Mouse (Mus musculus): ENCODE measurements around the gene Car2. TPM values are rescaled to one million over a fixed set of nuclear protein-coding genes. Genes with fewer than 3 reads are reported as not detected.
A peak's percentile ranks its signal among the peaks of the same experiment; 100 is the strongest.

Gene Car2
- total RNA-seq, 1 experiment from 2014 or later, result 24.1 TPM

- ATAC-seq (ENCODE audit: extremely low read depth, insufficient number of reproducible peaks, low FRiP score, poor library complexity, severe bottlenecking), result 0 out of 2 replicates have a peak, but pooled peaks have one; percentile 30
Observed at GRCm38 (mm10) chr3:14876325-14876918, 9.7 kb upstream of the Car2 start.

GRCm38 (mm10) chr3:14877251-14877909 lies 8.7 kb upstream of the Car2 start:
- ATAC-seq (ENCODE audit: extremely low read depth, insufficient number of reproducible peaks, low FRiP score, poor library complexity, severe bottlenecking), result no peak

- ATAC-seq (ENCODE audit: extremely low read depth, insufficient number of reproducible peaks, low FRiP score, poor library complexity, severe bottlenecking), result no peak
Observed at GRCm38 (mm10) chr3:14878749-14879223, 7.3 kb upstream of the Car2 start.

DNA sequence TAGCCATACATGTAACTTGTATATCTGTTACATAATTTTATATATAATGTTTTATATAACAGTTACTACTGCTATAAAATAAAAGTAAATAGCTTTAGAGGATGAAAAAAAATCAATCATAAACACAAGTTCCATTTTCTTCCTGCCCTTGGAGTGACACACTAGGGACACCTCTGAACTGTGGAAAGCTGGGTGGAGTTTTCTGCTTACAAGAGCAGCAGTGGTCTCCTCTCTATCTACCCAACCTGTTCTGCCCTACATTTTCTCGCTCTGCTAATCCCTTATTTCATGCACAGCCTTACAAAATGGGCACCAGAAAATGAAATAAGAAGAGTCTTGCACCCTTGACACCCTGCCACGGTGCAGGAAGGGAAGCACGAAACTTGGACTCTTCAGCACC lies 6.8 kb upstream of the Car2 start:
- ATAC-seq (ENCODE audit: extremely low read depth, insufficient number of reproducible peaks, low FRiP score, poor library complexity, severe bottlenecking), result no peak

- peak; percentile 89 for ATAC-seq (ENCODE audit: extremely low read depth, insufficient number of reproducible peaks, low FRiP score, poor library complexity, severe bottlenecking)
Observed at GRCm38 (mm10) chr3:14880277-14880676, 5.8 kb upstream of the Car2 start.

DNA sequence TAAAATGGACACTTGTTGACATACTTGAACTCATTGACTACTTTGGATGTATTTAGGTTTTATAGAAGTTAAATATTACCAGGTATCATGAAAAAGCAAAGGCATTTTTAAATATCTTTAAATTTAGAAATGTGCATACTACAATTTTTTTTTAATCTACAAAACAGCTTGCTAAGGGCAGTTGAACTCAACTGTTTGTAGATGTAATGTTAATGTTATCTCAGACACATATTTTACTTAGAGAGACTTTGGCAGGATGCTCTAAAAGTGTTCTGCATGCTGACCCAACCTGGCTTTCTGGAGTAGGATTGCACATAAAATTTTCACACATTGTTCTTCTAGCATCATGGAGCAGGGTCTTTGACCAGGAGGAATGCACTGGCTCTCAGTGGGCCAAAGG lies 4.1 kb upstream of the Car2 start:
- no peak for ATAC-seq (ENCODE audit: extremely low read depth, insufficient number of reproducible peaks, low FRiP score, poor library complexity, severe bottlenecking)

- no peak for ATAC-seq (ENCODE audit: extremely low read depth, insufficient number of reproducible peaks, low FRiP score, poor library complexity, severe bottlenecking)
Observed at GRCm38 (mm10) chr3:14882756-14883155, 3.3 kb upstream of the Car2 start.

DNA sequence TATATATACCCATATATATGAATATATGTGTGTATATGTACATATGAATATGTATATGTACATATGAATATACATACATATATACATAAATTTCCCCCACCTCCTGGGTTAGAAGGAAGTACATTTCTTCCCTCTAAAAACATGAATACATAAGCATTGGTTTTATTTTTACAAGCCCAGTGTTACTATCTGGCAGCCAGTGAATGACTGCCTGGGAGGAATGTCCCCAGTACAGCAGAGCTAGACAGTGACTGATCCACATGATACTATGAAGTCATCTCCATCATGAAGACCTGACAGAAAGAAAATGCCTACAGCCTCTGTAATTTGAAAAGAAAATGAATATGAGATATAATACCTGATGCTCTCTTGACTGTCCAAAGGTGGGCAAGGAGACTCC lies 1.2 kb upstream of the Car2 start:
- ATAC-seq (ENCODE audit: extremely low read depth, insufficient number of reproducible peaks, low FRiP score, poor library complexity, severe bottlenecking), result no peak

GRCm38 (mm10) chr3:14887134-14887666 lies 1.1 kb downstream of the Car2 start:
- peak; percentile 50 for ATAC-seq (ENCODE audit: extremely low read depth, insufficient number of reproducible peaks, low FRiP score, poor library complexity, severe bottlenecking)

DNA sequence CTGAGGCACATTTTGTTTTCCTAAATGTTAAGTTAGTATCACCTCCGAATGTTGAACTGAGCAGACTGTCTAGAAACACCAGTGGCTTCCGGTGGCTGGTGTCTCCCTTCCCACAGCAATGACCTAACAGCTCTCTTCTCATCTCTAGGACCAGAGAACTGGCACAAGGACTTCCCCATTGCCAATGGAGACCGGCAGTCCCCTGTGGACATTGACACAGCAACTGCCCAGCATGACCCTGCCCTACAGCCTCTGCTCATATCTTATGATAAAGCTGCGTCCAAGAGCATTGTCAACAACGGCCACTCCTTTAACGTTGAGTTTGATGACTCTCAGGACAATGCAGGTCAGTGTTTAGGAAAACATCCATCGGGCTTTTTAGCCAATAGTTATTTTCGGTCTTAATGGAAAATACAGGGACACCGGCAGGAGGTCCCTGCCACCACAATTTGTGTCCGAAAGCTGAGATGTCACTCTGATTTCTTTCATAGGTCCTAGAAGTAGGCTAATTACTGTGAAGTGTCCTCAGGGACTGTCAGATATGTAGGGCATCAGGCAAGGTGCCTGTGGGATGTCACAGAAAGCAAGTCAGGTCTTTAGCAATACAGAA lies 1.7 kb downstream of the Car2 start:
- ATAC-seq (ENCODE audit: extremely low read depth, insufficient number of reproducible peaks, low FRiP score, poor library complexity, severe bottlenecking), result no peak

DNA sequence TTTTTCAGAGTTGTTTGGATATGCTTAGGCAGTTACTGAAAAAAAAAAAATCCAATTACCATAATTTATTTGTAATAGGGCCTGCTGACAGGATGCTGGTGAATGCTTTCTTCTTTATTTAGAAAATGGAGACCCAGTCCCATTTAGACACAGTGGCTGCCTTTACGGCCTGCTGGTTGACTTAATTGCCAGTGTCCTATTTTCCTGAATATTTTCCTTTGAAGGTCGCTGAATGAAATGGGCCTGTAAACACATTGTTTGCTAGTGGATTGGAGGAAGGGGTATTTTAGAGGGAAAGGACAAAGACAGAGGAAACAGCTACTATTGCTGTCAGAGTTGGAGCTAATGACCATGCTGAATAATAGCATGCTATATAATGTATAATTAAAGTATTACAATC lies 2.5 kb downstream of the Car2 start:
- ATAC-seq (ENCODE audit: extremely low read depth, insufficient number of reproducible peaks, low FRiP score, poor library complexity, severe bottlenecking), result no peak

- no peak for ATAC-seq (ENCODE audit: extremely low read depth, insufficient number of reproducible peaks, low FRiP score, poor library complexity, severe bottlenecking)
Observed at GRCm38 (mm10) chr3:14889085-14889484, 3.0 kb downstream of the Car2 start.

GRCm38 (mm10) chr3:14889716-14890409 lies 3.8 kb downstream of the Car2 start:
- ATAC-seq (ENCODE audit: extremely low read depth, insufficient number of reproducible peaks, low FRiP score, poor library complexity, severe bottlenecking), result no peak

DNA sequence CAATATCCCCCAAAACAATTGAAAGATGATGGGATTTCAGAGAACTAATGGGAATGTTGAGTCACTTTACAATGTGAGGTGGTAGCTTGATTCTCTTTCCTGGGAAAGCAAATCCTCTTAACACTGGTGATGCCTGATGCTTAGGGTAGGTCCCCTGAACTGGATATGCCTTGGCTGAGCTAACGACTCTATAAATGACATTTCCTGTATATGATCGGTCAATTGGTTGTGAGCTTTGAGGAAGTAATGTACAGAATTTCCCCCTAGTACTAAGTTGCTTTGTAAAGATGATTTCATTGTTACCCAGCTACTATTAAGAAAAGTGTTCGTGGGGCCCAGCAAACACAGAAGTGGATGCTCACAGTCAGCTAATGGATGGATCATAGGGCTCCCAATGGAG lies 6.9 kb downstream of the Car2 start:
- ATAC-seq (ENCODE audit: extremely low read depth, insufficient number of reproducible peaks, low FRiP score, poor library complexity, severe bottlenecking), result 0 out of 2 replicates have a peak, but pooled peaks have one; percentile 39

DNA sequence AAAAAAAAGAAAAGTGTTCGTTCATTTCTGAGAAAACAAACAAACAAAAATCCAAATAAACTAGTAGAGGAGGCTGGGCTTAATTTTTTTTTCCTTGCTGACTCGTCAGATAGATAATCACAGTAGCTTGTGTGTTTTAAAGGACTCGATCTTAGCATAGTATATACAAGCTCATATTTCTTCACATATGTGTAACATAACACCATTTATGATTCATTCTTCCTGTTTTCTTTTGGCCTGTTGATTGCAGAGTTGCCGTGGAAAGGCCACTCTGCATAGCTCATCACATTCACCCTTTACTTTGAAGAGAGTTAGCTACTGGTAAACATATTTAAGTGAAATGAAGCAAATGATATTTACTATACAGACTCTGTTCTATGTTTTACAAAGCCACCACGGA lies 7.6 kb downstream of the Car2 start:
- ATAC-seq (ENCODE audit: extremely low read depth, insufficient number of reproducible peaks, low FRiP score, poor library complexity, severe bottlenecking), result no peak

DNA sequence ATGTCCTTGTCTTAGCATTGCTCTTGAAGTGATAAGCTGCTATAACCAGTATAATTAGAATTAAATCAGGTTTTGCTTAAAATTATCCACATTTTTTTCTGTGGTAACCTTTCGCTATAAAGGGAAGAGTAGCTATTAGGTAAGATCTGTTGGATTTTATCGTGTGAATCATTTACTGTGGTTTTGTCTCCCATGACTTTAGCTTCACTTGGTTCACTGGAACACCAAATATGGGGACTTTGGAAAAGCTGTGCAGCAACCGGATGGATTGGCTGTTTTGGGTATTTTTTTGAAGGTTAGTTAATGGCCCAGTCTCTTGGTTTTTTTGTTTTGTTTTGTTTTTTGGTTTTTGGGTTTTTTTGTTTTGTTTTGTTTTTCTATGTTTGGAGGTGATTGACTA lies 9.3 kb downstream of the Car2 start:
- no peak for ATAC-seq (ENCODE audit: extremely low read depth, insufficient number of reproducible peaks, low FRiP score, poor library complexity, severe bottlenecking)

- no peak for ATAC-seq (ENCODE audit: extremely low read depth, insufficient number of reproducible peaks, low FRiP score, poor library complexity, severe bottlenecking)
Observed at GRCm38 (mm10) chr3:14897770-14898169, 11.7 kb downstream of the Car2 start.

DNA sequence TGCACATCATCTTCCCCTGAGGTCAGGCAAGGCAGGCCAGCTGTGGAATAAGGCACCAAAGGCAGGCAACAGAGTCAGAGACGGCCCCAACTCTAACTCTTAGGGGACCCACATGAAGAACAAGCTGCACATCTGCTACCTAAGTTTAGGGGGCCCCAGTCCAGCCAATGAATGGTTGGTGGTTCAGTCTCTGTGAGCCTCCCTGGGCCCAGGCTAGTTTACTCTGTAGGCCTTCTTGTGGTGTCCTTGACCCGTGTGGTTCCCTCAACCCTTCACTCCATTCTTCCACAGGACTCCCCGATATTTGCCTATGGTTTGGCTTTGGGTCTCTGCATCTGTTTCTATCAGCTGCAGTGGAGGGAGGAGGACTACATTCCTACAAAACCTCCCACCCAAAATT lies 17.3 kb downstream of the Car2 start:
- ATAC-seq (ENCODE audit: extremely low read depth, insufficient number of reproducible peaks, low FRiP score, poor library complexity, severe bottlenecking), result no peak

DNA sequence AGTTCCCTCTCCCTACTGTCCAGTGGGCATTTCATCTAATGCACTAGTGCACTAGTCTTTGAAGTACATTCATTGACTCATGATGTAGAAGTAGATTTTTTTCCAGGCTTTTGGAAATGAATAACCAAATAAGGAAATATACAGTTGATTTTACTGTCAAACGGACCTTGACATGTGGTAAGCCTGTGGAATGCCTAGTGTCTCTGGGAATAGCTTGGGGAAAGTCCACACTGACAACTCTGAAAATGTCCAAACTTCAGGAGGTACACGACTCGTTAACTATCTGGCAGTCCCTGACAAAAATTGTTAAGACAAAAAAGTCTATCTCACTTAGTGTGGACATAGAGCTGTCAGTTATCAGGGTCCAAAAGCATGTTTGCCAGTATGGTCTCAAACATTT lies 18.1 kb downstream of the Car2 start:
- ATAC-seq (ENCODE audit: extremely low read depth, insufficient number of reproducible peaks, low FRiP score, poor library complexity, severe bottlenecking), result no peak

DNA sequence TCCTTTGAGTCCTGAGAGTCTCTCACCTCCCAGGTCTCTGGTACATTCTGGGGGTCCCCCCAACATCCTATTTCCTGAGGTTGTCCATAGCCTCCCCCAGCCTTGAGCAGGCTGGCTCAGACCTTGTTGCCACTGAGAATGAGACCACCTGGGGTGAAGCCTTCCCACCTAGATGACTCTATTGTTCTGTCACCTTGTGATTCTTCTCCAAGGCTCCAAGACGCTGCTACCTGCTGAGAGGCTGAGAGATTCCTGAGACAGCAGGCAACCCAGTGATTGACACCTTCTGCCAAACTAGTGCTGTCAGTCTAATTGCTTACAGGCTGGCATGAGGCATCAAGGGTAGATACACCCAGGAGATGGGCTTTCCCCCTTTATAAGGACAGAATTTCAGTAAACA lies 21.2 kb downstream of the Car2 start:
- ATAC-seq (ENCODE audit: extremely low read depth, insufficient number of reproducible peaks, low FRiP score, poor library complexity, severe bottlenecking), result no peak

Data from neutrophil, adult 5-6 weeks (primary cell).